Mouse (Mus musculus): Measurements from ENCODE around the gene Slc26a3. TPM values are rescaled to one million over a fixed set of nuclear protein-coding genes. Genes with fewer than 3 reads are reported as not detected.
A peak's percentile ranks its signal among the peaks of the same experiment; 100 is the strongest.
"Not testable (repeated sequence)": the region's sequence is repeated elsewhere in the genome, so short reads cannot be mapped to it uniquely, and the experiment has no call there.

Slc26a3 gene
- total RNA-seq, 2 experiments from 2014 or later, result not detected

DNA sequence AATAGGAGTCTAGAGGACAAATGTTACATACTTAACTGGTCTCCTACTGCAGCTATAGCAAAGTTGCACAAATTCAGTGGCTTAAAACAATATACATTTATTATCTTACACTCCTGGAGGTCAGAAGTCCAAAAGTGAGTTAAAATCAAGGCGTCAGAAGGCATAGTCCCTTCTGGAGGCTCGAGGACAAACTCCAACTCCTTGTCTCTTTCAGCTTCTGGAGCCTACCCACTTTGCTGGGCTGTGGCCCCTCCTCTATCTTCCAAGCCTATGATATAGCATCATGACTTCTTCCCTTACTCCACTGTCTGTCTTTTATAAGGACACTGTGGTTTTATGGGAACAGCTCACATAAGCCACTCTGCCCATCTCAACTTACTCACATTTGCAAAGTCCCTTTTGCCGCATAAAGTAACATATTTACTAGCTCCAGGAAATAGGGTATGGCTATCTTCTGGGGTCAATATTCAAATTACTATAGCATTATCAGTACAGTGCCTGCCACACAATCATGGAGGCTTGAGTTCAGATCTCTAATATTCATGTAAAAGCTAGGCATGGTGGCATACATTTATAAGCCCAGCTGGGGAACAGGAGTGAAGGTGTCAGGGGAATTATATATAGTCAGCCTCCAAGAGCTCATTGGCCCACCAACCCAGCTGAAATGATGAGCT, 31.4 kb downstream of the Slc26a3 start:
- DNase-seq (ENCODE audit: low spot score), result no peak

DNA sequence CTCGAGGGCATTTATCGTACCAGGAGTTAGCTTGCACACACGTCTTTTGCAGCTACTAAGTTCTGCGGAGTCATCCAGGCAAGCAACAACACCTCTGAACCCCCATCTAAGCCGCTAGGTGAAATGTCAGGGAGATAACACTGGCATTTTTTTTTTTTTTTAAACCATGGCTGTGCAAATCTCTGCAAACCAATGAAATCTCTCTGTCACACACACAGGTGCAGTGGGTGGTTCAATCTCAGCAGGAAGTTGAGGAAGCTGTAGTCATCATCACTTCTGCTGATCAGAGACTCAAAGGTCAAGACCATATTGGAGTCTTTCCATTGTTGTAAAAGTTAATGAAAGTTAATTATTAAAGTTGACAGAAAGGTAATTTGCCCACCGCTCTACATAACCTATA, 47.1 kb downstream of the Slc26a3 start:
- no peak for DNase-seq (ENCODE audit: low spot score)

DNA sequence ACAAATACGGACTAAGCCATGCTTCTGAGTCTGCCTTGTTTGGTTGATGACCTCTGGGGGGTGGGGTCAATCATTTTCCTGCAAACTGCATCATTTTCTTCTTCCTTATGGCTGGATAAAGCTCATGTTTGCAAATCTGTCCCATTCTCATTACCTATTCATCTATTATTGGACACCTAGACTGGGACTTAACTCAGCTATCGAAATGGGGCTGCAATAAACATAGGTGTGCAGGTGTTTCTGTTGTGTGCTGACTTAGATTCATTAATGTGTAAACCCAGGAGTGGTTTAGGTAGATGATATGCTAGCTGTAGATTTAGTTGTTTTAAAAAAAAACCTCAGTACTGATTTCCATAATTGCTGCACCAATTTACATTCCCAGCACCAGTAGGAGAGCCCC, 48.9 kb downstream of the Slc26a3 start:
- no peak for DNase-seq (ENCODE audit: low spot score)

DNA sequence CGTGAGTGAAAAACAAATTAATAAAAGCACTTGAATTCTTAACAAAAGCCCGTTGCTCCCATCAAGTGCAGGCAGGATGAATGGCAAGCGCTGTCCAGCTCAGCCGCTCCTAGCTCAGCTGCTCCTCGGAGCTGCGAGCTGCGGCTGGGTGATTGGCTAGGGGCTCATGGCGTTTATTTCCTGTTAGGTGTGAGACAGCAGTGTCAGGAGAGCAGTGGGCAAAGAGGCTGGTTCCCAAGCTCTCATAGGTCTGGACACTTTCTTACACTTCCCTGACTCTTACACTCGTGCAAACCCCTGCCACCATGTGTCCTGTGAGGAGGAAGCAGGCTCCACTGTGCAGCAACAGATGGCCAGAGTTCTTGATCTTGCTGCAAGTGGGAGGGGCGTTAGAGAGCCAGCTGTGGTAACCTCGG, 53.5 kb downstream of the Slc26a3 start:
- DNase-seq (ENCODE audit: low spot score), result no peak

DNA sequence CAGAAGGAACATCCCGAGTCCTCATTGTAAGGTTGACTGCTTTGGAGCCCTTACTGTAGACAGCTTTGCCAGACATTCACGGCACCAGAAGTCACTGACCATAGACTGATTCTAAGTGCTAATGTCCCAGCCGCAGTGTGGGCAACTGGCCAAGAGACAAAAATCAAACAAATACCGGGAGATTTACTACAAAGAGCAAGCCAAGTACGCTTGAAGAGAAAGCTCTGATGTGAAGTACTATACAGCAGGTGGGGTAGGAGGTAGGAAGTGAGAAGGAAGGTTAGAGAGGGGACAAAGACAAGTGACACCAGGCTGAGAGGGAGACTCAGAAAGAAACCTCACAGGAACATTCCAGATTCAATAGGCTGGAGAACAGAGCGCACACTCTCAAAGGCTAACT, 54.2 kb downstream of the Slc26a3 start:
- DNase-seq (ENCODE audit: low spot score), result no peak

DNA sequence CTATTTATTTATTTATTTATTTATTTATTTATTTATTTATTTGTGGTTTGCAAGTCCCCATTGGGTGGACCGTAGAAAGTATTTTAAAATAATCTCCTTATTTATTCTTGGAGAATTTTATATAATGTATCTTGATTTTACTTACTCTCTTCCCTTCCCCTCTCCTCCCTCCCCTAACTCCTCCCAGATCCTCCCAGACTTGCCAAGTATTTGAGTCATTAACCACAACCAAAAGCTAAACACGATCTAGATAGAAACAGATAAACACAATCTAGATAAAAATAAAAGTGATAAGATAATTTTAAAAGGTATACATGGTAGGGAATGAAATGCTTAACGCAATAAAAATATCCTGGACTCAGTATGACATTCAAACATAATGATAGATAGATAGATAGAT, 58.7 kb downstream of the Slc26a3 start:
- no peak for DNase-seq (ENCODE audit: low spot score)

DNA sequence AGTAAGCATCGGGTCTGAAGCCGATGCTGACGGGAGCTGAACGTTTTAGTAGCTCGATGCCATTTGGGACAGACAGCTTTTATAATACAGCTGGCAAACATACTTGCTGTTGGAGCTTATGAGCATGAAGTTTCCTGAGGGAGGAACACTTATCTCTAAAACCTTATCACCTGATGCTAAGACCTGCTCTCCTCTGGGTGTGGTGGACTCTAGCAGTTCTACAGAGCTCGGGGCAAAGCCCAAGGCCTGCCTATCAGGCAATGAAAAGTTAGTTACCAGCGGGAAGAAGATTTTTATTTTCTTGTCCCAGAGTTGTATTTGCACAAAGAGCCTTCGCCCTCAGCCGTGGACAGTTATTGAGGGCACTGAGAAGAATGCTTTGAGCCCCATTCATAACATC, 65.6 kb downstream of the Slc26a3 start:
- no peak for DNase-seq (ENCODE audit: low spot score)

DNA sequence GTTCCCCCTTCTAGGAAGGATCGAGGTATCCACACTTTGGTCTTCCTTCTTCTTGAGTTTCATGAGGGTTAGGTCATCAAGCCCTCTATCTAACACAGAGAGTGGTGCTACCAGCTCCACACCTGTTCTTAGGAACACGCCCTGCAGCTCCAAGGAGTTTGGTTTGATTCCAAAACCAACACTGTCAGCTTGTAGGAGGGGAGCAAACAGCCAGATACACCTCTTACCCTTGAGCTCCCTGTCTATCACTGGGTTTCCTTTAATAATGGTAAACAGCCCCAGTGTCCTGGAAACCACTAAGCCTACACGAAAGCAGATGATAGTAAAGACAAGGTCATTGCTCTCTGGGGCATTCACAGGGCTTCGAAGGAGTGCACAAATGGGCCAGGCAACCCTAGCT, 67.8 kb downstream of the Slc26a3 start:
- DNase-seq (ENCODE audit: low spot score), result no peak

DNA sequence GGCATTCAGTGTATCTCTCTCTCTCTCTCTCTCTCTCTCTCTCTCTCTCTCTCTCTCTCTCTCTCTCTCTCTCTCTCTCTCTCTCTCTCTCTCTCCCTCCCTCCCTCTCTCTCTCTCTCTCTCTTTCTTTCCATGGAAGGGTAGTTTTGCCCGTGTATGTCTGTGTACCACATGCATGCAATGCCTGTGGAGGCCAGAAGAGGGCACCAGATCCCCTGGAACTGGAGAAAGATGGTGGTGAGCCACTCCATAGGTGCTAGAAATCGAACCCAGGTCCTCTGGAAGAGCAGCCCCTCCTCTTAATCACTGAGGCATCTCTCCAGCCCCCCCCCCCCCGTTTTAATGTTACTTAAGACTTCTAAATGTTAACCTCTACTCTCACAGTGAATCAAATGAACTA, 69.6 kb downstream of the Slc26a3 start:
- DNase-seq (ENCODE audit: low spot score), result not testable (repeated sequence)

DNA sequence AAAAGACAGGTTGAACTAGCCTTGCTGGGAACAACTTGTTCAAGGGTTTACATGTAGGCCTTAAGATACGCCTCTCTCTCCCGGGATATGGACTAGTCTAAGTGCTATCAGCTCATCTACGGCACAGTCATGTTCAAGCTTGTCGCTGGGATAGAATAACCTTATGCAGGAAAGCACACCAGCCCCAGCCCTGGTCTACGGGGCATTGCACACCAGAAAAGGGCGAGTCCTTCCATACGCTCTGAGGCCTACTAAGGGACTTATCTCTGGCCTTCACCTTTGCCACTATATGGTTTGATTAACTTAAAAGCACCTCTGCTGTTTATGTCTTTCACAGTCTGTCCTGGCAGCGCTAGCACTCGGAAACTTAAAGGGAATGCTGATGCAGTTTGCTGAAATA, 70.7 kb downstream of the Slc26a3 start:
- no peak for DNase-seq (ENCODE audit: low spot score)

DNA sequence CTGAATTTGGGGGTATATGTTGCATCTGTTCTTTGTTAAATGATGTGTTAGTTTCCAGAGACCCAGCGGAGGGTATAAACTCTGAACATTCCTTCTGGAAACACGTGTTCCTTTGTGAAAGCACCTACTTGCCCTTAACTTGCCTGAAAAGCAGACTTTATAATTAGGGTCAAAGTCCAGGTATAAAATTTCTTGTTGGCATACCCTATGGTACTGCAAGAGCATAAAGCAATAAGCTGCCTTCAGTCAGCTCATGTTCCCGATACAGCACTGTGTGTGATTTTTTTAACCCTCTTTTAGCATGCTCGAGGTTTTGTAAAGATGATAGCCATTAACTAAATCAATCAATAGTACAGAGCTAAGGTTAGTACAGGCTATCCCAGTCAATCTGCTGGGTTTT, 71.9 kb downstream of the Slc26a3 start:
- no peak for DNase-seq (ENCODE audit: low spot score)

DNA sequence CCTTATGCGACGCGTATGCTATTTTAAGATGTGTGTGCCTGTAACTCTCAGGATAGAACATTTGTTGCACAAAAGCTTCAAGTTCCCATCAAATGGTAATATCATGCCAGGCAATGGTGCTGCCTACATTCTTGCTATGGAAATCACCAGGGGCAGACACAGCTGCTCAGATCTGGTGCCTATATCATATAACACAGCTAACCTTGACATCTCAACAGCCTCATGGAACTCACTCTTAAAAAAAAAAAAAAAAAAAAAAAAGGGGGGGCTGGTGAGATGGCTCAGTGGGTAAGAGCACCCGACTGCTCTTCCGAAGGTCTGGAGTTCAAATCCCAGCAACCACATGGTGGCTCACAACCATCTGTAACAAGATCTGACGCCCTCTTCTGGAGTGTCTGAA, 87.5 kb downstream of the Slc26a3 start:
- not testable (repeated sequence) for DNase-seq (ENCODE audit: low spot score)

DNA sequence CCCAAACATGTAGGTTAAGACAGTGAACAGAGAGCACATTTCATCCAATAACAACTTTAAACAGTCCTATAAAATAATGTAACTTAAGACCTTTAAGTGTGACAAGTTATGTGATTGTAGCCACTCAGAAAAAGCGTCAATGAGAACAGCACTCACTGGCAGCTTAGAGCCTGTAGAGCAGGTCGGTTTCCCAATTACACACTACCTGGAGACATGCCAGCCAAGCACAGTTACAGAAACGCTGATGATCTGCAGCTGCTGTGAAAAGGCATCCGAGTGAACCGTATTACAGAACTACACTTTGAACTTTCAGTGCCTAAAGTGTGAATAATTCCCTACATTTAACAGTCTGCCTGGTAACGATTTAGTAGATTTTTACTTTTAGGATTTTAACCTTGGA, 95.8 kb downstream of the Slc26a3 start:
- peak; percentile 52 for DNase-seq (ENCODE audit: low spot score)

DNA sequence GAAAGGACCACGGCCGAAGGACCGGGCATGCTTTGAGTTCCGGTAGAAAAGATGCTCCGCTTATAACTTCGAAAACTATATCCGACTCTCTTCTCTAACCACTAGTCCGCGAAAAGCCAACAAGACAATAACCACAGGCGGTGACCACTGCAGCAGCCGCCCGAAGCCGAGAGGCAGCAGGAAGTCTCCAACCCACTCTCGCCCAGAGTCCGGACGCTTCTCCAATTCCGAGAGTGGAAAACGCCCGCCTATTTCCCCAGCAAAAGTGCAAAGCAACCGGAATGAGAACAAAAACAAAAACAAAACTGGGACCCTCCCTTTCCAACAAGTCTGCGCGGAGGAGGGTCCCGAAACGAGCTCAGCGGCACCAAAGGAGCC, 108.3 kb downstream of the Slc26a3 start:
- DNase-seq (ENCODE audit: low spot score), result no peak

DNA sequence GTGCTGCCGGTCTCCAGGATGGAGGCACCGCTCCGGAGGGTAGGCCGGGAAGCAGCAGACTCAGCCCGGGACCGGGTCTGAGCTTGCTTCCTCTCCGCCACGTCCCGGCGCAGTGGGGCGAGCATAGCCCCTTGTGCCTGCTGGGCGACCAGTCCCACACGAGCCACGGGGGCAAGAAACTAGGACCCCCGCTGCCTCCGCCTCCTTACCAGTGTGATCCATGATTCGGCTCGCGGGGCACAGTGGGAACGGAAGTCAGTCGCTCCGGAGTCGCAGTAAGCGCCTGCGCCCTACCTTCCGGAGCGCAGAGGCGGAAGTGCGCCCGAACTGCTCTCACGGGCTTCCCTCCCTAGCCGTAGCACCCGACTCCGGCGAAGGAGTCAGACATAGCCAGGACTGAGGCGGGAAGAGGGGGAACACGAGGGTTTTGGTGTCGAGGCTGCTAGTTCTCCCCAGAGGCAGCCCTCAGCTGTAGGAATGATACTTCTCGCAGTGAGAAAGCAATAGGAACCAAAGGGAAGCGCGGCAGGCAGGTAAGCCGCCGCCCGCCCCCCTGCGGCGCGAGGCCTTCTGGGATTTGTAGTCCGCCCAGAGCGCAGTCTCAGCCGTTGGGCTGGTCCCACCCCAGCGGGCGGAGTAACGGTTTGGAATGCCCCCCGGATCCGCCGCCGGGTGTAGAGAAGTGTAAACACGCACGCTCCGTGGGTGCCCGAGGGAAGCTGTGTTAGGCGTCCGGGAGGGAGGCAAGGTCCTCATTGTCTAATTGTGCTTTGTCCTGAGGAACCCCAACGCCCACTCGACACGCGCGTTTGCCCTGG, 108.9 kb downstream of the Slc26a3 start, which contains the start of gene Cbll1:
TSS of gene Cbll1 (minus strand) at position 303 of the 818 bp plus-strand sequence.
- DNase-seq (ENCODE audit: low spot score), result peak; percentile 95

DNA sequence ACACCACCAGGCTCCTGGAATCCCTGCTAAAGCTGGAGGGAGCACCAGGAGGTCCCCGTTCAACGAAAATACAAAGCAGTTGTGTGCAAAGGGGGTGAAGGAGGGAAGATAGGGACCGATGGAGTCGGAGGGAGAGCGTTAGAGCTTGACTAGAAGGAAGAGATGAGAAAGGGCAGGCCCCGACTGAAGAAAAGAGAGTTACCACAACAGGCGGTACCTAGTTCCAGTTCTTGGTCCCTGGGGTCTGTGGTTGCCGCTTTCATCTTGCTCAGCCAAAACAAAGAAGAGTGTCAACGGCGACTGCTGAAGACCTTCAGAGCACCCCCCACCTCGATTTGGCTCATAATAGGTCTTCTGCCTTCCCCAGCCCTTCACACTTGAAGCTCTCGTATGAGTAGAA, 109.5 kb downstream of the Slc26a3 start:
- no peak for DNase-seq (ENCODE audit: low spot score)

DNA sequence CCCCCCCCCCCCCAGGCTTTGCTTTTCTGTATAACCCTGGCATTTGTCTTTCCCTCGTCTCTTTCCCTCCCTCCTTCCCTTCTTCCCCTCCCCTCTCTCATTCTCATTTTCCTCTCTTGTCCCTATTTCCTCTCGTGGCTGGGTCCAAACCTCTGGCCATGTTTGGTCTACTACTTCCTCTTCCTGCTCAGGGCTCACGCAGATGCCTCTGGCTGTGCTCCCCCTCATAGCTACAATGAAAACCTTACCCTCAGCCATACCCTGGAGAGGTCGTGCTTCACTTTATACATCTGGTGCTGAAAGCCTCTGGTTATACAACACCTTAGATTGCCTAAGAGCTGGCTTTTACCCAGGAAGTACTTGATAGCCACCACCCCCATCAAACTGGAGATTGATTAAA, 110.6 kb downstream of the Slc26a3 start:
- no peak for DNase-seq (ENCODE audit: low spot score)

DNA sequence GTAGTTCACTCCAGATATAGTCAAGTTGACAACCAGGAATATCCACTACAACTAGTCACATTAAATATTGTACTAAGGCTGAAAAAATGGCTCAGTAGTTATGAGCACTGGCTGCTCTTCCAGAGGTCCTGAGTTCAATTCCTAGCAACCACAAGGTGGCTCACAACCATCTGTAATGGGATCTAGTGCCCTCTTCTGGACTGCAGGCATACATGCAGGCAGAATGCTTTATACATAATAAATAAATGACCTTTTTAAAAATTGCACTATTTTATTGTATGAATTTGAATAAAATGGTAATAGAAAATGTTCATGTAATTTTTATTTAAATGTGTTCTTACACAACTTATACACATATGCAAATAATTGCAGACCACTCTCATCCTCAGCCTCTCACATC, 112.5 kb downstream of the Slc26a3 start:
- DNase-seq (ENCODE audit: low spot score), result no peak

DNA sequence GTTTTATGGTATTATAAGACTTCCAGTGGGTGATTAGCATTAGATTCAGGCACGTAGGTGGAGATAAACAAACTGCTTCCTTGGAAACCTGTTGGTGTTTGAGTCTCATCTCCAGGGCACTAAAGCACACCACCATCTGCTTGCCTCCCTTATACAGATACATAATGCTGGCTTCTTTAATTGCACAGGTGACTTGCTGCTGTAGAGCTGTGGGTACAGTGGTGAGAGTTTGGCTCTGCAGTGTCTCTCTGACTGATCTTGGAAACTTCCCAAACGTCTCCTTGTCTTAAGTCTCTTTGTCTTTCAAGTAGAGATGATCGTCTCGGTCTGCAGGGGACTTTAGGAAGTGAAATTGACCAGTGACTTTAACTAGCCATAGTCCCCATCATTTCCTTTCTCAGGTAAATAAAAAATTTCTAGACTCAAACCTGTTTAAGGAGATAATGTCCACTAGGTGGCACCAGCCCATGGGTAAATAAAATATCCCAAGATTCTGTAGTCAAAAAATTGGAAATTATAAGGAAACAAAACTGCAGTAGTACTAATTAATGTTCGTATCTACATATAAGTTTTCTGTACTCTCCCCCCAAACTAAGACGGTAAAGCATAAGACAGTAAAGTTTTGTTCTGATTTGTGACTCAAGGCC, 117.2 kb downstream of the Slc26a3 start:
- peak; percentile 3 for DNase-seq (ENCODE audit: low spot score)

DNA sequence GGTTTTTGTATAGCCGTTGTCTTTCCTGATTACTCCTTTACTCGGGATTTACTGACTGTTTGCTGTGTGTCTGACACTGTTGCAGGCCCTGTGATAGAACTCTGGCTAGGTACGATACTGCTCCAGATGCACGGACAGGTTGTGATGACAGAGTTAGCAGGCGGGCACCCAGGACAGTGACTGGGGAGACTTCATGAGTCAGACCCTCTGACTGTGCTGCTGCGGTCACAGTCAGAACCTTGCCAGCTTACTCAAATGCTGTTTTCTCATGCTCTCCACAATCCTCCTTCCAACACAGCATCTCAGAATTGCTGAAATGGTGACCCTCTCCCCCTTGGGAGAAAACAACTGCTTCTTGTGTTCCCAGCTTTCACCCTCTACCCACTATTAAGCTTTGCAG, 117.8 kb downstream of the Slc26a3 start:
- DNase-seq (ENCODE audit: low spot score), result no peak

DNA sequence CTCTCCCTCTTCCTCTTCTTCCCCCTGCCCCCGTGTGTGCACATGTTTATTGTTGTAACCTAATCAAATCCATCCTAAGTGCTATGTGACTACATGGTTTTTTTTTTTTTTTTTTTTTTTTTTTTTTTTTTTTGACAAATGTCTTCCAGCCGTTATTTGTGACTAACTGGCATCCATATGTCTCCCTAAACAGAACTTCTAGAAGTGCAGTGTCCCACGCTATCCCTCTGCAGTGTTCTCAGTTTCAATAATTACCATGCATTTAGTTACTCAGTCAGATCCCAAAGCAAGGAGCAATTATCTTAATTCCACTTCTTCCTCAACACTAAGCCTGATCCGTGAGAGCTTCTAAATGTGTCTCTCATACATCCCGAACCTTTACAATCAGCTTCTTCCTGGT, 120.5 kb downstream of the Slc26a3 start:
- no peak for DNase-seq (ENCODE audit: low spot score)

DNA sequence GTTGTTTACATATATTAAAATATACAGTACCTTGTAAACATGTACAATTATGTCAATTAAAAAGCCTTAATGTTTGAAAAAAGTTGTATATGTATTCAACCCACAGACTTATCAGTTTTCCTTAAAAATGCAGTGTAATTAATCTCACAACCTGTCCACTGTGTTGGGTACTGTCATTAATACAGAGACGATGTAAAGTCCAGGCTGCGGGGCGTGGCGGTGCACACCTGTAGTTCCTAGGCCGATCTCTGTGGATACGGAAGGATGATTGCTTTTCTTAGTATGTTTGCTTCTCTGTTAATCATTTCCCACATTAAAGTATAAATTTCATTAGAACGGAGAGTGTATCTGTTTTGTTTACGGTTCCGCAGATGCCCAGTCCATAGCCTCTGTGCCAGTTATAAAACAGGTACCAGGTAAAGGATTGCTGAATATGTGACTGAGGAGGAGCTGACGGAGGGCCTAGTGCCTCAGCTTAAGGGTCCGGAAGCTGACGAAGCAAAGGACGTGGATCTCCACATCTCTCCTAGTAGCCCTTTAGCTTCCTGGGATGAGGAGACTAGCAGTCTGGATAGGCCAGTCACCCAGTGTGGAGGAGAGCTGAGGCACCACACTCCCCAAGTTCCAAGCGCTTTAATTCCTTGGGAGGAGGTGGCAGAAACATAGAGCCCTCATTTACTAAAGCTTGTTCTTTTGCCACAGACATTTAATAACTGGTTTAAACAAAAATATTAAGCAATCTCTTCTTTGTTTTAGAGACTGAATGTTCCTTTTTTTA, 122.2 kb downstream of the Slc26a3 start:
- DNase-seq (ENCODE audit: low spot score), result no peak

Data from gastrocnemius, adult 18-20 months (tissue).